In the genomic region with DNA sequence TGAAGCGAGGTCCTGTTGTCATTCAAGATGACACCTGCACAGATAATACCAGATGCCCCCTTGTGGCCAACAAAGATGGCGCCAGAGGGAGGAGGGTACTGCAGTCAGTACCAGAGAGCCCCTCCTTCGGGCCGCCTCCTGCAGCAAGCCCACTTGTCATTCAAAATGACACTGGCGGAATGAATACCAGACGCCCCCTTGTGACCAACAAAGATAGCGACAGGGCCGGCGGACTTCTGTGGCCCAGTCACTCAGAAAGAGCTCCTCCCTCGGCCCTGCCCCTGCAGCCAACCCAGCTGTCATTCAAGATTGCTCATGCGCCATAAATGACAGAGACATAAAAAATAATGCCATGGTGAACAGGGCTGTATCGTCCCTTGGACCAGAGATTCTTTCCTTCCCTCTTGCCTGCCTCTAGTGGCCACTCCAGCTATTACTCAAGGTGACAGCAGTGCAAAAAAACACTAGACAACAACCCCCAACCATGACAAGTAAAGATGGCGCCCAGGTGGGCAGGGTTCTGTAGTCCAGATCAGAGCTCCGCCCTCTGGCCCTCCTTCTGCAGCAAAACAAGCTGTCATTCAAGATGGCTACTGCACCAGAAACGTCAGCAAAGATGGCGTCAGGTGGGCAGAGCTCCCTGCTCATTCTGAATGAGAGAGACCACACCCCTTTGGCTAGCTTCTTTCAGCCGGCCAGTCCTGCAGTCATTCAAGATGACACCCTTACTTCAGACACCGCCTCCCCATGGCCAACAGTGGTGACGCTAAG, we compare ENCODE assay signal across 8 mouse cellular contexts. TPM values are rescaled to one million over a fixed set of nuclear protein-coding genes. Genes with fewer than 3 reads are reported as not detected.
A peak's percentile ranks its signal among the peaks of the same experiment; 100 is the strongest.
DNase-seq lines count a peak whose midpoint lies in the region; ATAC-seq and TF ChIP-seq lines count a peak whose summit lies in the region.

No protein-coding gene starts in this region.

- WGBS in embryonic facial prominence, embryonic 12.5 days: 52% methylated on average over 19 of the region's 19 CpGs
- WGBS in midbrain, embryonic 14.5 days: 41% methylated on average over 19 of the region's 19 CpGs
- 50% methylated on average over 19 of the region's 19 CpGs for WGBS in stomach, postnatal 0 days

- peak; percentile 22 for ATAC-seq in embryonic facial prominence, embryonic 12.5 days (ENCODE audit: insufficient number of reproducible peaks, insufficient read depth, low FRiP score, low TSS enrichment)
- peak; percentile 64 for ATAC-seq in midbrain, embryonic 14.5 days (ENCODE audit: low FRiP score, low TSS enrichment)
- ATAC-seq in stomach, postnatal 0 days (ENCODE audit: low FRiP score, low TSS enrichment): peak; percentile 71

- TF ChIP-seq CTCF in stomach, postnatal 0 days (IDR thresholded peaks at IDR 0.05; ENCODE audit: low read depth): peak; percentile 62

- no peak overlapping the region for H3K9ac ChIP-seq in embryonic facial prominence, embryonic 12.5 days
- H3K9ac ChIP-seq in midbrain, embryonic 14.5 days (replicated peaks; ENCODE audit: low read length): no peak overlapping the region
- no peak overlapping the region for H3K9ac ChIP-seq in stomach, postnatal 0 days (ENCODE audit: low read length)

- H3K27me3 ChIP-seq in embryonic facial prominence, embryonic 12.5 days: no peaks in the 10 kb centered on the region
- no peaks in the 10 kb centered on the region for H3K27me3 ChIP-seq in midbrain, embryonic 14.5 days (ENCODE audit: control insufficient read depth, insufficient read depth, low read length)
- no peaks in the 10 kb centered on the region for H3K27me3 ChIP-seq in stomach, postnatal 0 days (ENCODE audit: control insufficient read depth, insufficient read depth, low read length)

- H3K4me3 ChIP-seq in embryonic facial prominence, embryonic 12.5 days: peak overlapping the region; percentile 58
- peak overlapping the region; percentile 56 for H3K4me3 ChIP-seq in midbrain, embryonic 14.5 days (replicated peaks; ENCODE audit: low read depth, low read length)
- H3K4me3 ChIP-seq in stomach, postnatal 0 days (ENCODE audit: low read depth, low read length): peak overlapping the region; percentile 59

- peak; percentile 26 for DNase-seq in thymus, postnatal 0 days (ENCODE audit: low spot score)
- no peak for DNase-seq in thymus, postnatal 36 days
- DNase-seq in heart, adult 11 months: peak; percentile 99
- peak; percentile 66 for DNase-seq in kidney, adult 18-20 months
- peak; percentile 91 for DNase-seq in left cerebral cortex, postnatal 4 days
- DNase-seq in midbrain, embryonic 14.5 days: peak; percentile 93
- peak; percentile 87 for DNase-seq in stomach, postnatal 0 days (ENCODE audit: low spot score)

- H3K4me1 ChIP-seq in embryonic facial prominence, embryonic 12.5 days: no peaks in the 10 kb centered on the region
- no peaks in the 10 kb centered on the region for H3K4me1 ChIP-seq in midbrain, embryonic 14.5 days (ENCODE audit: control insufficient read depth, insufficient read depth, low read length)
- no peaks in the 10 kb centered on the region for H3K4me1 ChIP-seq in stomach, postnatal 0 days (replicated peaks; ENCODE audit: control insufficient read depth, insufficient read depth)

- H3K9me3 ChIP-seq in embryonic facial prominence, embryonic 12.5 days: peaks cover 42% of the 10 kb centered on the region
- peaks cover 30% of the 10 kb centered on the region for H3K9me3 ChIP-seq in midbrain, embryonic 14.5 days (ENCODE audit: control insufficient read depth, low read length)
- H3K9me3 ChIP-seq in stomach, postnatal 0 days (ENCODE audit: control insufficient read depth, low read length): 0 out of 2 replicates have a peak, but pooled peaks cover 4% of the 10 kb centered on the region

- H3K4me2 ChIP-seq in embryonic facial prominence, embryonic 12.5 days (replicated peaks): peak overlapping the region; percentile 44
- peak overlapping the region; percentile 49 for H3K4me2 ChIP-seq in midbrain, embryonic 14.5 days (ENCODE audit: low read length)
- H3K4me2 ChIP-seq in stomach, postnatal 0 days (replicated peaks; ENCODE audit: low read depth): peak overlapping the region; percentile 48

- H3K27ac ChIP-seq in embryonic facial prominence, embryonic 12.5 days: peak overlapping the region; percentile 71
- H3K27ac ChIP-seq in midbrain, embryonic 14.5 days (replicated peaks; ENCODE audit: low read depth, low read length): peak overlapping the region; percentile 96
- H3K27ac ChIP-seq in stomach, postnatal 0 days (replicated peaks): peak overlapping the region; percentile 85

- H3K36me3 ChIP-seq in embryonic facial prominence, embryonic 12.5 days: peaks cover 13% of the 10 kb centered on the region; the same call in 1 of the 2 replicates
- H3K36me3 ChIP-seq in midbrain, embryonic 14.5 days (ENCODE audit: control insufficient read depth, insufficient read depth, low read length): peaks cover 8% of the 10 kb centered on the region
- H3K36me3 ChIP-seq in stomach, postnatal 0 days (ENCODE audit: control insufficient read depth, insufficient read depth, low read length): no peaks in the 10 kb centered on the region

- no peak for TF ChIP-seq EP300 in stomach, postnatal 0 days (optimal IDR thresholded peaks at IDR 0.05)

- intact Hi-C loops in left cerebral cortex, postnatal 4 days (cut with DNase I): no loop called here

RNA-seq across cellular contexts. Expression of gene Peg3, which starts 2.7 kb away (rescaled TPM):
- 5.3 and 6.3 TPM in 2 replicates for polyA plus RNA-seq in thymus, postnatal 0 days (2015; fragmentation: Nextera tagmentation; extraction: Ambion mirVana)
- polyA plus RNA-seq in embryonic facial prominence, embryonic 12.5 days (2016; fragmentation: Nextera tagmentation; extraction: Ambion mirVana): 264 and 269 TPM in 2 replicates
- total RNA-seq in left cerebral cortex, postnatal 4 days (2021): 100 to 1,000 TPM in 1 of 2 experiments, 10 to 100 TPM in 1; 94.3 to 117 TPM
- polyA plus RNA-seq in midbrain, embryonic 14.5 days (2014; fragmentation: Nextera tagmentation; extraction: Ambion mirVana): 74.3 and 99.0 TPM in 2 replicates
- polyA plus RNA-seq in stomach, postnatal 0 days (2015; fragmentation: Nextera tagmentation; extraction: Ambion mirVana): 26.0 and 26.8 TPM in 2 replicates

RNA-seq across cellular contexts. Expression of gene Usp29, which starts 2.8 kb away (rescaled TPM):
- 0.06 and 0.23 TPM in 2 replicates for polyA plus RNA-seq in thymus, postnatal 0 days (2015; fragmentation: Nextera tagmentation; extraction: Ambion mirVana)
- 16.2 and 19.2 TPM in 2 replicates for polyA plus RNA-seq in embryonic facial prominence, embryonic 12.5 days (2016; fragmentation: Nextera tagmentation; extraction: Ambion mirVana)
- 10 to 100 TPM; 52.9 to 67.1 TPM for total RNA-seq in left cerebral cortex, postnatal 4 days (2021)
- 31.6 and 35.0 TPM in 2 replicates for polyA plus RNA-seq in midbrain, embryonic 14.5 days (2014; fragmentation: Nextera tagmentation; extraction: Ambion mirVana)
- polyA plus RNA-seq in stomach, postnatal 0 days (2015; fragmentation: Nextera tagmentation; extraction: Ambion mirVana): 1.0 and 1.4 TPM in 2 replicates

RNA-seq across cellular contexts. Expression of gene Zim1, which starts 31.3 kb away (rescaled TPM):
- polyA plus RNA-seq in thymus, postnatal 0 days (2015; fragmentation: Nextera tagmentation; extraction: Ambion mirVana): 0.38 and 0.48 TPM in 2 replicates
- polyA plus RNA-seq in embryonic facial prominence, embryonic 12.5 days (2016; fragmentation: Nextera tagmentation; extraction: Ambion mirVana): 4.7 and 5.1 TPM in 2 replicates
- total RNA-seq in left cerebral cortex, postnatal 4 days (2021): 10 to 100 TPM; 20.5 to 37.4 TPM
- polyA plus RNA-seq in midbrain, embryonic 14.5 days (2014; fragmentation: Nextera tagmentation; extraction: Ambion mirVana): 4.3 and 10.4 TPM in 2 replicates
- 1.6 and 1.9 TPM in 2 replicates for polyA plus RNA-seq in stomach, postnatal 0 days (2015; fragmentation: Nextera tagmentation; extraction: Ambion mirVana)

Comparison
In these comparisons a context has a peak if more than half of its experiments do, and no peak if none do; other contexts are left out.
1. DNase-seq: peak in thymus, postnatal 0 days (single experiment), heart, adult 11 months (single experiment), kidney, adult 18-20 months (single experiment), left cerebral cortex, postnatal 4 days (single experiment), midbrain, embryonic 14.5 days (single experiment) and stomach, postnatal 0 days (single experiment); none in thymus, postnatal 36 days (0 of 2).
2. Peak in every context shown above with its lines, with median percentiles within 50 percentile points of each other: ATAC-seq, H3K27ac ChIP-seq, H3K4me2 ChIP-seq and H3K4me3 ChIP-seq.